Mouse (Mus musculus): ENCODE data around the gene Calml4. TPM values are rescaled to one million over a fixed set of nuclear protein-coding genes. Genes with fewer than 3 reads are reported as not detected.
"Not testable (repeated sequence)": the region's sequence is repeated elsewhere in the genome, so short reads cannot be mapped to it uniquely, and the experiment has no call there.

Calml4 gene
- polyA plus RNA-seq, 1 experiment from 2014 or later: 107 TPM

DNA sequence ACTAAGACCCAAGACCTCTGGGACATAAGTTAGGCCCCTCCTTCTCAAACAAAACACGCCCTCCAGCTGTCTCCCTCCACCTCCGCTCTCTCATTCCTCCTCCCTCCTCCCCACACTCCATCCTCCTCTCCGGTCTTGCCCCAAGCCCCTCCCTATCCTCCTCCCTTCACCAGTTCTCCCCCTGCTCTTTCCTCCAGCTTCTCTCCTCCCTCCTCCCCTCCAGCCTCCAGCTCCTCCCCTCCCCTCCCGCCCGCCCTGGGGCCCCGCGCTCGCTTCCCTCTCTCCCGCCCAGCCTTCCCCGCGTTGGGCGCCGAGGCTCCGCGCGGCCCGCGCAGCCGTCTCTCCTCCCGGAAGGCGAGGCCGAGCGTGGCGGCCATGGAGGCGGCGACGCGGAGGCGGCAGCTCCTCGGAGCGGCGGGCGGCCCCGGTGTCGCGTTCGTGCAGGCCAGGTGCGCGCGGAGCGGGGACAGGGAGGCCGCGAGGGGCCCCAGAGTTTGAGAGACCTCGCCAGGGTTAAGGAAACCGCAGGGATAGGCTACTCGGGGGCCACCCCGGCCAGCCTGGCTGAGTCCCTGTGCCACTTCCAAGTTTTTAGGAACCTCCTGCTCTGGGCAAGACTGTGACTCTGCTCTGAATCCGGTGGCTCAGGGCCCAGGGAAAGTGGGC is 19.2 kb upstream of the Calml4 start, which contains the start of gene Cln6:
Gene Cln6 (plus strand): TSS at position 280 of the 666 bp plus-strand sequence.
- Histone ChIP-seq H3K4me3 (replicated peaks) (peak within 1 kb of the TSS; percentile 57), H3K27ac (peak within 1 kb of the TSS; percentile 88), H3K4me2 (peak within 1 kb of the TSS; percentile 71), H3K9ac (peak within 1 kb of the TSS; percentile 72), H3K36me3 (peaks cover 5% of the 10 kb centered on the region; the same call in 1 of the 2 replicates), H3K27me3 (no peaks in the 10 kb centered on the region), H3K4me1 (peaks cover 34% of the 10 kb centered on the region), H3K9me3 (replicated peaks) (no peaks in the 10 kb centered on the region)
- under 1% methylated on average over 45 of the region's 48 CpGs for WGBS
- ATAC-seq (replicated peaks; ENCODE audit: low FRiP score): peak; percentile 90

DNA sequence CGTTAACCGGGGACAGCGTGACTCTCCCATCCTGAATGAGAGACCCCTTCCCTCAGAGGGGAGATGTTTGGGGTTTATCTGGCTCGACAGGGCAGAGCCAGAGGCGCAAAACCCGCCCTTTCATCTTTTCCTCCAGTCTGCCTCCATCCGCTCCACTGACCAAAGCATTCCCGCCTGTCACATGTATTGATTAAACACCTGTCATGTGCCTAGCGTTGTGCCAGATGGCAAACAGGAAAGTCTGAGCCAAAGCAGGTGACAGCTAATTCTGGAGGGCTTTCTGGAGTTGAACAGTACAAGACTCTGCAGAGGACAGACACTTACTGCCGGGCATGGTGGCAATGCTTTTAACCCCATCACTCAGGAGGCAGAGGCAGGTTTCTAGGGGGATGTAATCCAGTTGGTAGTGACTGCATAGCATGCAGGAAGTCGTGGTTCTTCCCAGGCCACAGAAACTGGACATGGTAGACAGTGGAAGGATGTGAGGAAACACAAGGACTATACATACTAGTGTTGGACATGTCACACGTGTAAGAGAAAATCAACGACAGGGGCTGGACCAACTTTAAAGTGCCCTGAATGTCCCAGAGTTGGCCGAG is 18.6 kb upstream of the Calml4 start:
- peak overlapping the region; percentile 72 for H3K9ac ChIP-seq
- ATAC-seq (replicated peaks; ENCODE audit: low FRiP score): no peak

GRCm38 (mm10) chr9:62843356-62844024 is 14.4 kb upstream of the Calml4 start:
- Histone ChIP-seq H3K27me3 (no peaks in the 10 kb centered on the region), H3K9ac (no peak overlapping the region), H3K4me3 (replicated peaks) (no peak overlapping the region), H3K36me3 (peaks cover 14% of the 10 kb centered on the region), H3K9me3 (replicated peaks) (no peaks in the 10 kb centered on the region), H3K4me1 (peaks cover 23% of the 10 kb centered on the region), H3K27ac (no peak overlapping the region), H3K4me2 (no peak overlapping the region)
- no peak for ATAC-seq (replicated peaks; ENCODE audit: low FRiP score)
- 84% methylated on average over 10 of the region's 10 CpGs for WGBS

More for the DNA sequence above, 18.6 kb upstream of the Calml4 start:
- WGBS: 9% methylated on average over 14 of the region's 14 CpGs
- H3K4me1 ChIP-seq: peaks cover 34% of the 10 kb centered on the region
- no peaks in the 10 kb centered on the region for H3K27me3 ChIP-seq
- peak overlapping the region; percentile 71 for H3K4me2 ChIP-seq
- H3K4me3 ChIP-seq (replicated peaks): peak overlapping the region; percentile 57
- H3K36me3 ChIP-seq: peaks cover 5% of the 10 kb centered on the region; the same call in 1 of the 2 replicates
- no peaks in the 10 kb centered on the region for H3K9me3 ChIP-seq (replicated peaks)
- H3K27ac ChIP-seq: peak overlapping the region; percentile 88

DNA sequence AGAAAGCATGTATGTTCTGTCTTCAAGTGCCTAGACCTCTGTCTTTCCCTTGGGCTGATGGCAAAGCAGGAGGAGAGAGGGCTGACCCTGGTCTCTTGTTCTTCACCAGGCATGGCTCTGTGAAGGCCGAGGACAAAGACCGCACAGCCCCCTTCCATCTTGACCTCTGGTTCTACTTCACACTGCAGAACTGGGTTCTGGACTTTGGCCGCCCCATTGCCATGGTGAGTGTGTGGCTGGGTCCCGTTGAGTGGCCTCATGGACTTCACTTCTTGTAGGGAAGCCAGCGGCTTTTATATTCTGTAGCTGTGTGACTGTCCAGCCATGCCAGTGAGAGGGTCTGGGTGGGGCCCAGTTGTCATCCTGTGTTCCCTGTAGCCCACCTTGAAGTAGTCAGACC is 13.4 kb upstream of the Calml4 start:
- Histone ChIP-seq H3K36me3 (peaks cover 21% of the 10 kb centered on the region), H3K4me3 (replicated peaks) (no peak overlapping the region), H3K27me3 (no peaks in the 10 kb centered on the region), H3K9me3 (replicated peaks) (no peaks in the 10 kb centered on the region), H3K27ac (no peak overlapping the region), H3K9ac (no peak overlapping the region), H3K4me1 (peaks cover 17% of the 10 kb centered on the region), H3K4me2 (no peak overlapping the region)
- WGBS: 89% methylated on average over 5 of the region's 5 CpGs
- ATAC-seq (replicated peaks; ENCODE audit: low FRiP score): no peak

- H3K4me1 ChIP-seq: peaks cover 19% of the 10 kb centered on the region
- ATAC-seq (replicated peaks; ENCODE audit: low FRiP score): peak; percentile 67
- WGBS: 7% methylated on average over 3 of the region's 3 CpGs
- no peaks in the 10 kb centered on the region for H3K9me3 ChIP-seq (replicated peaks)
- H3K27ac ChIP-seq: no peak overlapping the region
- H3K4me2 ChIP-seq: no peak overlapping the region
- H3K4me3 ChIP-seq (replicated peaks): no peak overlapping the region
- H3K27me3 ChIP-seq: no peaks in the 10 kb centered on the region
- peaks cover 40% of the 10 kb centered on the region for H3K36me3 ChIP-seq
- H3K9ac ChIP-seq: no peak overlapping the region
Observed at GRCm38 (mm10) chr9:62847694-62848093, 10.2 kb upstream of the Calml4 start.

DNA sequence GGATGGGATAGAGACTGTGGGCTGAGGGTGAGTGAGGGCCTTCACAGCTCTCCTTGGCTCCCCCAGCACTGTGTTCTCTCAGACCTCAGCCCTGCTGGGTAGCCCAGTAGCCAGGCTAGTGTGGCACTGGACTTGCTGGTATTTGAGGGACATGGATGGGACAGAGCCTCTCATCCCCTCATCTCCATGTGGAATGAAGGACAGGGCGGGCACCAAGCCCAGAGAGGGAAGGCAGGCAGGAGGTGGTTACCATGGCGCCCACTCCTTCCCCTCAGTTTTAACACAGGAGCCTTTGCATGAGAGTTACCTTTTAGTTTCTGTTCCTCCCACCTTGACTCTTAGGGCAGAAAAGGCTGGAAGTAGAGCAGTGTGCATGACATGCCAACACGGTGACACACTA is 9.2 kb upstream of the Calml4 start:
- no peak for ATAC-seq (replicated peaks; ENCODE audit: low FRiP score)
- Histone ChIP-seq H3K27ac (no peak overlapping the region), H3K4me3 (replicated peaks) (no peak overlapping the region), H3K9ac (no peak overlapping the region), H3K4me2 (no peak overlapping the region), H3K9me3 (replicated peaks) (no peaks in the 10 kb centered on the region), H3K4me1 (peaks cover 21% of the 10 kb centered on the region), H3K36me3 (peaks cover 40% of the 10 kb centered on the region), H3K27me3 (no peaks in the 10 kb centered on the region)
- 94% methylated on average over 3 of the region's 3 CpGs for WGBS

DNA sequence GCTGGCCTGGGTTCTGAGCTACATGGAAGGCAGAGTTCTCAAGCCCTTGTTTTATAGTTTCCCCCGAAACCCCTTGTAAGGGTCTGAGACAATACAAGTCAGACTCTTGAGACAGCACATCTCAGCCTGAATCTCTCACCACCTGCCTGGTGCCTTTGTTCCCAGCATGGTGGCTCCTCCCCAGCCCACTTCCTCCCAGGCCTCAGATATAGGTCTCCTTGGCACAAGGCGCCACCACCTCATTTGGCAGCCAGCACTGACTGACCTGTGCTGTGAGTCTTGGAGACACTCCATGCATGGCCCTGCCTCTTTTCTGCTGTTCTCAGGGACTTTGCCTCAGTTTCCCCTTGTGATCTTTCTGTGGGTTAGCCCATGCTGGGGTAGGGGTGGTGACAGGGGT is 6.3 kb upstream of the Calml4 start:
- no peak overlapping the region for H3K9ac ChIP-seq
- WGBS: 85% methylated on average over 2 of the region's 2 CpGs
- no peak for ATAC-seq (replicated peaks; ENCODE audit: low FRiP score)

GRCm38 (mm10) chr9:62854483-62854882 is 3.4 kb upstream of the Calml4 start:
- Histone ChIP-seq H3K9ac (no peak overlapping the region), H3K4me3 (replicated peaks) (no peak overlapping the region), H3K4me2 (no peak overlapping the region), H3K27ac (peak overlapping the region; percentile 43), H3K4me1 (peaks cover 62% of the 10 kb centered on the region), H3K27me3 (no peaks in the 10 kb centered on the region), H3K9me3 (replicated peaks) (no peaks in the 10 kb centered on the region), H3K36me3 (peaks cover 24% of the 10 kb centered on the region)
- ATAC-seq (replicated peaks; ENCODE audit: low FRiP score): no peak
- WGBS: 30% methylated on average over 4 of the region's 4 CpGs

More for the DNA sequence above, 6.3 kb upstream of the Calml4 start:
- Histone ChIP-seq H3K36me3 (peaks cover 38% of the 10 kb centered on the region), H3K4me3 (replicated peaks) (no peak overlapping the region), H3K9me3 (replicated peaks) (no peaks in the 10 kb centered on the region), H3K4me2 (no peak overlapping the region), H3K4me1 (peaks cover 40% of the 10 kb centered on the region), H3K27ac (0 out of 2 replicates have a peak overlapping the region, but pooled peaks have one; percentile 34), H3K27me3 (no peaks in the 10 kb centered on the region)

- no peak for ATAC-seq (replicated peaks; ENCODE audit: low FRiP score)
Observed at GRCm38 (mm10) chr9:62857216-62857615, 664 bp upstream of the Calml4 start.

GRCm38 (mm10) chr9:62858266-62859019 is 563 bp downstream of the Calml4 start:
- Histone ChIP-seq H3K36me3 (no peaks in the 10 kb centered on the region), H3K27ac (peak overlapping the region; percentile 94), H3K9ac (peak overlapping the region; percentile 32; the same call in 1 of the 2 replicates), H3K4me2 (peak overlapping the region; percentile 52), H3K9me3 (replicated peaks) (no peaks in the 10 kb centered on the region), H3K4me3 (replicated peaks) (peak overlapping the region; percentile 33), H3K27me3 (no peaks in the 10 kb centered on the region), H3K4me1 (peaks cover 62% of the 10 kb centered on the region)
- ATAC-seq (replicated peaks; ENCODE audit: low FRiP score): peak; percentile 56
- 24% methylated on average over 8 of the region's 8 CpGs for WGBS

More at GRCm38 (mm10) chr9:62857216-62857615, 664 bp upstream of the Calml4 start:
- H3K27ac ChIP-seq: peak overlapping the region; percentile 94
- H3K4me2 ChIP-seq: peak overlapping the region; percentile 52
- H3K4me3 ChIP-seq (replicated peaks): peak overlapping the region; percentile 33; the same call in 1 of the 2 replicates
- no peaks in the 10 kb centered on the region for H3K27me3 ChIP-seq
- no peaks in the 10 kb centered on the region for H3K9me3 ChIP-seq (replicated peaks)
- H3K9ac ChIP-seq: no peak overlapping the region
- WGBS: 51% methylated on average over 9 of the region's 9 CpGs
- H3K36me3 ChIP-seq: no peaks in the 10 kb centered on the region
- H3K4me1 ChIP-seq: peaks cover 62% of the 10 kb centered on the region

DNA sequence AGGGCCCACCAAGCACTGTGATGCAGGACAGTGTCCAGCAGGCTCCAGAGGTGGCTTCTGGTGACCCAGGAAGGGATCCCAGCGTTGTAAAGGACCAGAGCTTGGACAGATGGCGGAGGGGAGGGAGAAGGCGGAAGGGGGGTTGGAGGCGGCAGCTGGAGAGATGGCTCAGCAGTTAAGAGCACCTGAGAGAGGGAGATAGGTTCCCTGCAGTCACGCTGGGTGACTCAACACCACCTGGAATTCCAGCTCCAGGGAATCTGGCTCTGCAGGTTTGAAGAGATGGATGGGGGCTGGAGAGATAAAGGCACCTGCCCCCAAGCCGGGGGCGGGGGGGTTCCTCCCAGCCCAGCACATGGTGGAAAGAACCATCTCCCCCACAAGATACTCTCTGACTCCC is 2.2 kb downstream of the Calml4 start:
- H3K36me3 ChIP-seq; H3K9me3 ChIP-seq (replicated peaks); H3K4me3 ChIP-seq (replicated peaks); H3K27me3 ChIP-seq; H3K9ac ChIP-seq; H3K27ac ChIP-seq: not testable (repeated sequence)
- 0 out of 2 replicates have a peak, but pooled peaks have one; percentile 20 for ATAC-seq (replicated peaks; ENCODE audit: low FRiP score)
- peak overlapping the region; percentile 52 for H3K4me2 ChIP-seq
- H3K4me1 ChIP-seq: peaks cover 48% of the 10 kb centered on the region
- WGBS: 51% methylated on average over 7 of the region's 7 CpGs
